Mouse (Mus musculus): ENCODE results near the gene Hhat. TPM values are rescaled to one million over a fixed set of nuclear protein-coding genes. Genes with fewer than 3 reads are reported as not detected.

Gene Hhat
- polyA plus RNA-seq, 1 experiment from 2014 or later = 3.8 TPM

GRCm38 (mm10) chr1:192657417-192657816, 113.6 kb downstream of the Hhat start:
- no peaks in the 10 kb centered on the region for H3K27me3 ChIP-seq (replicated peaks; ENCODE audit: control insufficient read depth, insufficient read depth, low read length)

GRCm38 (mm10) chr1:192651981-192652605, 118.9 kb downstream of the Hhat start:
- no peak overlapping the region for H3K9ac ChIP-seq (ENCODE audit: low read depth, low read length)
- DNase-seq (ENCODE audit: low spot score) = no peak
- H3K27ac ChIP-seq (ENCODE audit: low read depth, low read length) = no peak overlapping the region
- H3K27me3 ChIP-seq (replicated peaks; ENCODE audit: control insufficient read depth, insufficient read depth, low read length) = no peaks in the 10 kb centered on the region
- no peak overlapping the region for H3K4me3 ChIP-seq (ENCODE audit: low read depth, low read length)
- H3K36me3 ChIP-seq (ENCODE audit: control insufficient read depth, insufficient read depth, low read length) = no peaks in the 10 kb centered on the region
- H3K4me1 ChIP-seq (replicated peaks; ENCODE audit: control insufficient read depth, insufficient read depth, low read length) = no peaks in the 10 kb centered on the region
- no peaks in the 10 kb centered on the region for H3K9me3 ChIP-seq (ENCODE audit: control insufficient read depth, low read length)
- 62% methylated on average over 8 of the region's 8 CpGs for WGBS
- no peak overlapping the region for H3K4me2 ChIP-seq
- ATAC-seq (replicated peaks; ENCODE audit: low FRiP score) = no peak

More at GRCm38 (mm10) chr1:192657417-192657816, 113.6 kb downstream of the Hhat start:
- DNase-seq (ENCODE audit: low spot score) (no peak), ATAC-seq (replicated peaks; ENCODE audit: low FRiP score) (no peak)
- Histone ChIP-seq H3K9ac (ENCODE audit: low read depth, low read length) (no peak overlapping the region), H3K9me3 (ENCODE audit: control insufficient read depth, low read length) (no peaks in the 10 kb centered on the region), H3K27ac (ENCODE audit: low read depth, low read length) (no peak overlapping the region), H3K4me2 (no peak overlapping the region), H3K4me1 (replicated peaks; ENCODE audit: control insufficient read depth, insufficient read depth, low read length) (peaks cover 6% of the 10 kb centered on the region; the same call in 1 of the 2 replicates), H3K4me3 (ENCODE audit: low read depth, low read length) (no peak overlapping the region), H3K36me3 (ENCODE audit: control insufficient read depth, insufficient read depth, low read length) (no peaks in the 10 kb centered on the region)
- WGBS = 77% methylated on average over 6 of the region's 6 CpGs

GRCm38 (mm10) chr1:192650586-192650985, 120.4 kb downstream of the Hhat start:
- no peaks in the 10 kb centered on the region for H3K4me1 ChIP-seq (replicated peaks; ENCODE audit: control insufficient read depth, insufficient read depth, low read length)
- H3K9me3 ChIP-seq (ENCODE audit: control insufficient read depth, low read length) = no peaks in the 10 kb centered on the region
- H3K4me3 ChIP-seq (ENCODE audit: low read depth, low read length) = no peak overlapping the region
- H3K4me2 ChIP-seq = no peak overlapping the region
- no peak overlapping the region for H3K9ac ChIP-seq (ENCODE audit: low read depth, low read length)
- DNase-seq (ENCODE audit: low spot score) = no peak
- H3K27ac ChIP-seq (ENCODE audit: low read depth, low read length) = no peak overlapping the region
- ATAC-seq (replicated peaks; ENCODE audit: low FRiP score) = peak; percentile 66
- WGBS = 54% methylated on average over 7 of the region's 7 CpGs
- H3K27me3 ChIP-seq (replicated peaks; ENCODE audit: control insufficient read depth, insufficient read depth, low read length) = no peaks in the 10 kb centered on the region
- no peaks in the 10 kb centered on the region for H3K36me3 ChIP-seq (ENCODE audit: control insufficient read depth, insufficient read depth, low read length)

- Histone ChIP-seq H3K4me2 (no peak overlapping the region), H3K9me3 (ENCODE audit: control insufficient read depth, low read length) (no peaks in the 10 kb centered on the region), H3K4me1 (replicated peaks; ENCODE audit: control insufficient read depth, insufficient read depth, low read length) (no peaks in the 10 kb centered on the region), H3K9ac (ENCODE audit: low read depth, low read length) (no peak overlapping the region), H3K27ac (ENCODE audit: low read depth, low read length) (no peak overlapping the region), H3K36me3 (ENCODE audit: control insufficient read depth, insufficient read depth, low read length) (no peaks in the 10 kb centered on the region), H3K27me3 (replicated peaks; ENCODE audit: control insufficient read depth, insufficient read depth, low read length) (no peaks in the 10 kb centered on the region), H3K4me3 (ENCODE audit: low read depth, low read length) (no peak overlapping the region)
- WGBS = 60% methylated on average over 4 of the region's 4 CpGs
- DNase-seq (ENCODE audit: low spot score) = no peak
- ATAC-seq (replicated peaks; ENCODE audit: low FRiP score) = peak; percentile 65; the same call in 1 of the 2 replicates
Observed at GRCm38 (mm10) chr1:192650023-192650422, 121.0 kb downstream of the Hhat start.

- Histone ChIP-seq H3K36me3 (ENCODE audit: control insufficient read depth, insufficient read depth, low read length) (no peaks in the 10 kb centered on the region), H3K9me3 (ENCODE audit: control insufficient read depth, low read length) (no peaks in the 10 kb centered on the region), H3K27ac (ENCODE audit: low read depth, low read length) (no peak overlapping the region), H3K4me3 (ENCODE audit: low read depth, low read length) (no peak overlapping the region), H3K27me3 (replicated peaks; ENCODE audit: control insufficient read depth, insufficient read depth, low read length) (no peaks in the 10 kb centered on the region), H3K4me1 (replicated peaks; ENCODE audit: control insufficient read depth, insufficient read depth, low read length) (no peaks in the 10 kb centered on the region), H3K4me2 (no peak overlapping the region), H3K9ac (ENCODE audit: low read depth, low read length) (no peak overlapping the region)
- 0 out of 2 replicates have a peak, but pooled peaks have one; percentile 61 for ATAC-seq (replicated peaks; ENCODE audit: low FRiP score)
- DNase-seq (ENCODE audit: low spot score) = no peak
- 81% methylated on average over 3 of the region's 3 CpGs for WGBS
Observed at GRCm38 (mm10) chr1:192649233-192649632, 121.8 kb downstream of the Hhat start.

GRCm38 (mm10) chr1:192647361-192647760, 123.7 kb downstream of the Hhat start:
- Histone ChIP-seq H3K4me2 (no peak overlapping the region), H3K4me3 (ENCODE audit: low read depth, low read length) (no peak overlapping the region), H3K36me3 (ENCODE audit: control insufficient read depth, insufficient read depth, low read length) (no peaks in the 10 kb centered on the region), H3K9ac (ENCODE audit: low read depth, low read length) (no peak overlapping the region), H3K4me1 (replicated peaks; ENCODE audit: control insufficient read depth, insufficient read depth, low read length) (no peaks in the 10 kb centered on the region), H3K27ac (ENCODE audit: low read depth, low read length) (no peak overlapping the region), H3K9me3 (ENCODE audit: control insufficient read depth, low read length) (no peaks in the 10 kb centered on the region), H3K27me3 (replicated peaks; ENCODE audit: control insufficient read depth, insufficient read depth, low read length) (no peaks in the 10 kb centered on the region)
- no peak for ATAC-seq (replicated peaks; ENCODE audit: low FRiP score)
- 74% methylated on average over 2 of the region's 2 CpGs for WGBS
- DNase-seq (ENCODE audit: low spot score) = no peak

- Histone ChIP-seq H3K4me3 (ENCODE audit: low read depth, low read length) (no peak overlapping the region), H3K4me2 (no peak overlapping the region), H3K4me1 (replicated peaks; ENCODE audit: control insufficient read depth, insufficient read depth, low read length) (no peaks in the 10 kb centered on the region), H3K36me3 (ENCODE audit: control insufficient read depth, insufficient read depth, low read length) (no peaks in the 10 kb centered on the region), H3K9me3 (ENCODE audit: control insufficient read depth, low read length) (no peaks in the 10 kb centered on the region), H3K27me3 (replicated peaks; ENCODE audit: control insufficient read depth, insufficient read depth, low read length) (no peaks in the 10 kb centered on the region), H3K9ac (ENCODE audit: low read depth, low read length) (no peak overlapping the region), H3K27ac (ENCODE audit: low read depth, low read length) (no peak overlapping the region)
- ATAC-seq (replicated peaks; ENCODE audit: low FRiP score) (no peak), DNase-seq (ENCODE audit: low spot score) (no peak)
- 61% methylated on average over 2 of the region's 2 CpGs for WGBS
Observed at GRCm38 (mm10) chr1:192642126-192642525, 128.9 kb downstream of the Hhat start.

GRCm38 (mm10) chr1:192639175-192639574, 131.8 kb downstream of the Hhat start:
- H3K9me3 ChIP-seq (ENCODE audit: control insufficient read depth, low read length) = no peaks in the 10 kb centered on the region
- WGBS = 48% methylated on average over 3 of the region's 3 CpGs
- H3K4me1 ChIP-seq (replicated peaks; ENCODE audit: control insufficient read depth, insufficient read depth, low read length) = no peaks in the 10 kb centered on the region
- no peak overlapping the region for H3K27ac ChIP-seq (ENCODE audit: low read depth, low read length)
- no peak for ATAC-seq (replicated peaks; ENCODE audit: low FRiP score)
- H3K36me3 ChIP-seq (ENCODE audit: control insufficient read depth, insufficient read depth, low read length) = no peaks in the 10 kb centered on the region
- H3K4me3 ChIP-seq (ENCODE audit: low read depth, low read length) = no peak overlapping the region
- H3K4me2 ChIP-seq = no peak overlapping the region
- DNase-seq (ENCODE audit: low spot score) = no peak
- no peaks in the 10 kb centered on the region for H3K27me3 ChIP-seq (replicated peaks; ENCODE audit: control insufficient read depth, insufficient read depth, low read length)
- no peak overlapping the region for H3K9ac ChIP-seq (ENCODE audit: low read depth, low read length)

- no peaks in the 10 kb centered on the region for H3K36me3 ChIP-seq (ENCODE audit: control insufficient read depth, insufficient read depth, low read length)
- H3K9me3 ChIP-seq (ENCODE audit: control insufficient read depth, low read length) = no peaks in the 10 kb centered on the region
- H3K9ac ChIP-seq (ENCODE audit: low read depth, low read length) = no peak overlapping the region
- WGBS = 61% methylated on average over 2 of the region's 2 CpGs
- no peaks in the 10 kb centered on the region for H3K4me1 ChIP-seq (replicated peaks; ENCODE audit: control insufficient read depth, insufficient read depth, low read length)
- no peak overlapping the region for H3K4me3 ChIP-seq (ENCODE audit: low read depth, low read length)
- ATAC-seq (replicated peaks; ENCODE audit: low FRiP score) (no peak), DNase-seq (ENCODE audit: low spot score) (no peak)
- no peaks in the 10 kb centered on the region for H3K27me3 ChIP-seq (replicated peaks; ENCODE audit: control insufficient read depth, insufficient read depth, low read length)
- no peak overlapping the region for H3K27ac ChIP-seq (ENCODE audit: low read depth, low read length)
- no peak overlapping the region for H3K4me2 ChIP-seq
Observed at GRCm38 (mm10) chr1:192621843-192622242, 149.2 kb downstream of the Hhat start.
